Mouse (Mus musculus) testis, adult 2 months (tissue): Measurements from ENCODE around the gene Tspan14. TPM values are rescaled to one million over a fixed set of nuclear protein-coding genes. Genes with fewer than 3 reads are reported as not detected.

Experiments
- H3K27ac ChIP-seq: fragments of 200-500 bp; 2 replicates; pipeline ENCODE4 v1.5.1; 2012; ENCODE audit warnings: low read depth, low read length; ENCODE audit not compliant: control insufficient read depth, insufficient read depth
- H3K27me3 ChIP-seq: fragments of 200-500 bp; 2 replicates; pipeline ENCODE4 v1.6.1; 2012; ENCODE audit warnings: mild to moderate bottlenecking, low read length, moderate library complexity; ENCODE audit not compliant: control insufficient read depth, insufficient read depth
- H3K36me3 ChIP-seq: fragments of 200-500 bp; 2 replicates; pipeline ENCODE4 v1.6.1; 2012; ENCODE audit warnings: mild to moderate bottlenecking, low read length; ENCODE audit not compliant: control insufficient read depth, insufficient read depth
- H3K4me1 ChIP-seq: fragments of 200-500 bp; 2 replicates; pipeline ENCODE4 v1.6.1; 2012; ENCODE audit warnings: low read length; ENCODE audit not compliant: control insufficient read depth, insufficient read depth
- H3K4me3 ChIP-seq: fragments of 200-500 bp; 2 replicates; pipeline ENCODE4 v1.5.1; 2012; ENCODE audit warnings: low read depth, mild to moderate bottlenecking, low read length, moderate library complexity, mixed read lengths; ENCODE audit not compliant: control insufficient read depth
- CTCF ChIP-seq: fragments of 200-500 bp; IDR thresholded peaks from 2 replicates; pipeline ENCODE4 v1.5.1; 2012; ENCODE audit warnings: low read depth, mild to moderate bottlenecking, inconsistent platforms, low read length, moderate library complexity; ENCODE audit not compliant: control insufficient read depth, insufficient read depth, insufficient replicate concordance
- POLR2A ChIP-seq: fragments of 200-500 bp; IDR thresholded peaks from 2 replicates; pipeline ENCODE4 v1.6.1; 2012; ENCODE audit warnings: low read depth, mild to moderate bottlenecking, inconsistent platforms, low read length, moderate library complexity; ENCODE audit not compliant: control insufficient read depth
- polyA plus RNA-seq: library from polyadenylated mRNA; depleted of rRNA; stranded (reverse); fragments of >200 nt; gene quantifications from 2 replicates; pipeline ENCODE4 v1.2.3, GENCODE M21; 2012

Gene Tspan14
- polyA plus RNA-seq, 1 experiment: 7.8 TPM

- Histone ChIP-seq H3K27me3 (no peaks in the 10 kb centered on the region), H3K27ac (no peak overlapping the region), H3K4me3 (no peak overlapping the region), H3K4me1 (no peaks in the 10 kb centered on the region), H3K36me3 (no peaks in the 10 kb centered on the region)
- TF ChIP-seq CTCF (no peak), POLR2A (no peak)
These were observed 49.9 kb downstream of the Tspan14 start for GRCm38 (mm10) chr14:40916667-40917066.

GRCm38 (mm10) chr14:40915838-40916237, 50.8 kb downstream of the Tspan14 start:
- no peaks in the 10 kb centered on the region for H3K36me3 ChIP-seq
- TF ChIP-seq CTCF: no peak
- TF ChIP-seq POLR2A: no peak
- H3K27me3 ChIP-seq: no peaks in the 10 kb centered on the region
- no peak overlapping the region for H3K4me3 ChIP-seq
- H3K27ac ChIP-seq: no peak overlapping the region
- no peaks in the 10 kb centered on the region for H3K4me1 ChIP-seq

GRCm38 (mm10) chr14:40914701-40915100, 51.9 kb downstream of the Tspan14 start:
- no peak for TF ChIP-seq CTCF
- no peak for TF ChIP-seq POLR2A
- Histone ChIP-seq H3K4me1 (no peaks in the 10 kb centered on the region), H3K36me3 (no peaks in the 10 kb centered on the region), H3K4me3 (no peak overlapping the region), H3K27ac (no peak overlapping the region), H3K27me3 (no peaks in the 10 kb centered on the region)

DNA sequence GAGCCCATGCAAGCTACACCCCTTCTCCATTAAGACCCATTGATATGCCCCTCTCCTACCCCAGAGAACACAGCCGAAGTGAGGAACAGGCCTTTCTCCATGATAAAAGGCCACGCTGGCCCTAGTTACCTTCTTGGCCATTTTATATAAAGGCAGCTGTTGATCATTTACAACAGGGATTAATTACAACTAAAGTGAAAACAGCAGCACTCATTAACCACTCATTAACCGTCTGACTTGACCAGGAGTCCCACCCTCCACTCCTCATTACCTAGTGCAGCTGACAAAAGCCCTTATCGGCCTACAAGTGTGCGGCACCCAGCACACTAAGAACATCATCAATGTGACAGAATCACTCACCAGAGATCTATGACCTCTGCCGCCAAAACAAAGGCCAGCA, 52.9 kb downstream of the Tspan14 start:
- Histone ChIP-seq H3K27me3 (no peaks in the 10 kb centered on the region), H3K27ac (no peak overlapping the region), H3K36me3 (no peaks in the 10 kb centered on the region), H3K4me1 (no peaks in the 10 kb centered on the region), H3K4me3 (no peak overlapping the region)
- TF ChIP-seq CTCF (no peak), POLR2A (no peak)

DNA sequence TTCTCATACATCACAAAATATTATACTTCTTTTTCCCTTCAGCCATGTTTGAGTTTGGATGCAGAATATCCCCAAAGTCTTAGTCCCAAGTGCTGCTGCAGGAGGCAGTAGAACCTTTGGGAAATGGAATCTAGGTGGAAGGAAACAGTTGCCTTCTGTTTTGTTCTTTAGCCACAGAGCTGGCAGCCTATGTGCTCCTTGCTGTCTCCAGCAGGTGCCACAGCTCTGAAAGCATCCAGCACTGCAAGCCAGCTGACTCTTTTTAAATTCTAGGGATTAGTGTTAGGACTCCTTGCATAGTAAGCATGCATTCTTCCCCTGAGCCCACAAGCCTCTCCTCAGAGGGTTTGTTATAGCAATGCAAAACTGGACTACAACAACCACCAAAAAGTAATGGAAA, 55.1 kb downstream of the Tspan14 start:
- no peaks in the 10 kb centered on the region for H3K27me3 ChIP-seq
- H3K4me1 ChIP-seq: no peaks in the 10 kb centered on the region
- no peak overlapping the region for H3K27ac ChIP-seq
- H3K4me3 ChIP-seq: no peak overlapping the region
- no peaks in the 10 kb centered on the region for H3K36me3 ChIP-seq
- TF ChIP-seq CTCF (no peak), POLR2A (no peak)

- Histone ChIP-seq H3K4me1 (no peaks in the 10 kb centered on the region), H3K36me3 (no peaks in the 10 kb centered on the region), H3K27ac (no peak overlapping the region), H3K4me3 (no peak overlapping the region), H3K27me3 (no peaks in the 10 kb centered on the region)
- no peak for TF ChIP-seq CTCF
- TF ChIP-seq POLR2A: no peak
These were observed 57.8 kb downstream of the Tspan14 start for GRCm38 (mm10) chr14:40908763-40909162.

- H3K27ac ChIP-seq: no peak overlapping the region
- H3K36me3 ChIP-seq: no peaks in the 10 kb centered on the region
- H3K27me3 ChIP-seq: no peaks in the 10 kb centered on the region
- H3K4me1 ChIP-seq: no peaks in the 10 kb centered on the region
- TF ChIP-seq CTCF (no peak), POLR2A (no peak)
- H3K4me3 ChIP-seq: no peak overlapping the region
These were observed 59.8 kb downstream of the Tspan14 start for GRCm38 (mm10) chr14:40906770-40907169.

GRCm38 (mm10) chr14:40905813-40906212, 60.8 kb downstream of the Tspan14 start:
- Histone ChIP-seq H3K36me3 (no peaks in the 10 kb centered on the region), H3K27ac (no peak overlapping the region), H3K27me3 (no peaks in the 10 kb centered on the region), H3K4me1 (no peaks in the 10 kb centered on the region), H3K4me3 (no peak overlapping the region)
- TF ChIP-seq POLR2A (no peak), CTCF (no peak)
